Mouse (Mus musculus): ENCODE measurements at regions not wholly inside any gene's neighbourhood (a gene's known extent, or its start where the extent isn't known, plus 50 kb on each side); places are given as distances from the start of the nearest gene placed in this dataset.

GRCm38 (mm10) chr7:125034196-125034595, 410.3 kb upstream of the Kdm8 start:
- DNase-seq = no peak

- DNase-seq = no peak
Measured at GRCm38 (mm10) chr7:125036098-125036991, 408.1 kb upstream of the Kdm8 start.

- DNase-seq = no peak
Measured at GRCm38 (mm10) chr7:125038840-125039239, 405.6 kb upstream of the Kdm8 start.

GRCm38 (mm10) chr7:125055951-125056625, 388.4 kb upstream of the Kdm8 start:
- no peak for DNase-seq

- DNase-seq = no peak
Measured at GRCm38 (mm10) chr7:125102464-125102863, 342.0 kb upstream of the Kdm8 start.

GRCm38 (mm10) chr7:125104011-125104410, 340.5 kb upstream of the Kdm8 start:
- DNase-seq = no peak

- DNase-seq = no peak
Measured at GRCm38 (mm10) chr7:125112820-125113273, 331.6 kb upstream of the Kdm8 start.

GRCm38 (mm10) chr7:125115322-125115996, 329.0 kb upstream of the Kdm8 start:
- peak; percentile 11 for DNase-seq

- DNase-seq = peak; percentile 25
Measured at GRCm38 (mm10) chr7:125117173-125117572, 327.3 kb upstream of the Kdm8 start.

GRCm38 (mm10) chr7:125129187-125129586, 315.3 kb upstream of the Kdm8 start:
- DNase-seq = no peak

GRCm38 (mm10) chr7:125131968-125132367, 312.5 kb upstream of the Kdm8 start:
- no peak for DNase-seq

GRCm38 (mm10) chr7:125138607-125139006, 305.9 kb upstream of the Kdm8 start:
- no peak for DNase-seq

- no peak for DNase-seq
Measured at GRCm38 (mm10) chr7:125139196-125139595, 305.3 kb upstream of the Kdm8 start.

- DNase-seq = no peak
Measured at GRCm38 (mm10) chr7:125140854-125141253, 303.6 kb upstream of the Kdm8 start.

- DNase-seq = no peak
Measured at GRCm38 (mm10) chr7:125141864-125142263, 302.6 kb upstream of the Kdm8 start.

GRCm38 (mm10) chr7:125146025-125146424, 298.5 kb upstream of the Kdm8 start:
- DNase-seq = no peak

GRCm38 (mm10) chr7:125149151-125149550, 295.3 kb upstream of the Kdm8 start:
- DNase-seq = no peak

GRCm38 (mm10) chr7:125149740-125150139, 294.7 kb upstream of the Kdm8 start:
- DNase-seq = no peak

- no peak for DNase-seq
Measured at GRCm38 (mm10) chr7:125152281-125152680, 292.2 kb upstream of the Kdm8 start.

GRCm38 (mm10) chr7:125155291-125155690, 289.2 kb upstream of the Kdm8 start:
- no peak for DNase-seq

- DNase-seq = no peak
Measured at GRCm38 (mm10) chr7:125166881-125167351, 277.6 kb upstream of the Kdm8 start.

- DNase-seq = no peak
Measured at GRCm38 (mm10) chr7:125167666-125168065, 276.8 kb upstream of the Kdm8 start.

- DNase-seq = peak; percentile 65
Measured at GRCm38 (mm10) chr7:125181548-125181947, 262.9 kb upstream of the Kdm8 start.

All from right cerebral cortex, postnatal 25 days (tissue).